Mouse (Mus musculus): ENCODE results near the gene Mrm2. TPM values are rescaled to one million over a fixed set of nuclear protein-coding genes. Genes with fewer than 3 reads are reported as not detected.

Gene Mrm2
- total and polyA plus RNA-seq, 3 experiments, result 11.2 to 14.6 (median 13.6) TPM

DNA sequence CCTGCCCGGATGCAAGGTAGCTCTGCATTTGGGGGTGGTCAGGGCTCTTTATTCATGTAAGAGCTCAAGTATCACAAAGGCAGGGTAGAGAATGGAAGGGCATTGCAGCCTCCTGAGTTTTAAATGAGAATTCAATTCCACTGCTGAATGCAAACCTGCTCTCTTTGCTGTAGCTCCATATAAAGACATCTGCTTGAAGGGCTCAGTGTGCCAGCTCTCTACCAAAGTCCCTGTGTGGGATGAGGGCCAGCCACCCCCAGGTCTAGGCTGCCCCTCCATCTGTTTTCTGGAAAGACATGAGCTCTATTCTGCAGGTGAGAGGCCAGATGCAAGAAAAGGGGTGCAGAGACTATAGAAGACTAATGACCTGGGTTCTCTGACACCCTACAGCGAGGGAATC is 46.9 kb downstream of the Mrm2 start:
- Histone ChIP-seq H3K4me3 (replicated peaks in 1 of 3; ENCODE audit: low read depth in 2 of 3, low read length in 2 of 3, poor library complexity in 1 of 3) (no peak overlapping the region), H3K27me3 (replicated peaks) (no peaks in the 10 kb centered on the region), H3K9me3 (replicated peaks; ENCODE audit: low read length) (no peaks in the 10 kb centered on the region), H3K4me1 (ENCODE audit: control insufficient read depth in 1 of 2, insufficient read depth in 2 of 2) (no peaks in the 10 kb centered on the region), H3K79me2 (replicated peaks; ENCODE audit: control insufficient read depth, extremely low read depth, insufficient read depth, poor library complexity, severe bottlenecking) (no peaks in the 10 kb centered on the region), H3K4me2 (ENCODE audit: insufficient read depth, low read depth, poor library complexity, severe bottlenecking) (no peak overlapping the region), H3K36me3 (replicated peaks in 1 of 2; ENCODE audit: control insufficient read depth in 1 of 2, insufficient read depth in 1 of 2, low read length in 1 of 2) (peaks cover 18 to 90% of the 10 kb centered on the region in 2 experiments), H3K27ac (ENCODE audit: insufficient read depth, low read depth) (no peak overlapping the region), H3K9ac (ENCODE audit: insufficient read depth, low read depth) (no peak overlapping the region)
- dilution Hi-C loops (cut with MboI; ENCODE audit: extremely low pct_ligation_motif_present, extremely low pct_unique_long_range_greater_than_20kb, low sequenced_read_pairs) (no loop called here), in situ Hi-C loops (cut with MboI; ENCODE audit: low pct_ligation_motif_present, low pct_unique_long_range_greater_than_20kb, low sequenced_read_pairs) (loop anchor here (25.0 kb wide), 1 partner anchor 447 kb away; the partner anchor contains the start of genes Gm26938 and Psmg3)
- TF ChIP-seq ZKSCAN1 (IDR thresholded peaks at IDR 0.05; ENCODE audit: borderline replicate concordance, low read depth, low read length), result no peak
- TF ChIP-seq MAZ (IDR thresholded peaks at IDR 0.05; ENCODE audit: low read depth, low read length), result no peak
- no peak for TF ChIP-seq TCF12 (IDR thresholded peaks at IDR 0.05; ENCODE audit: low read depth, low read length)
- TF ChIP-seq NRF1 (IDR thresholded peaks at IDR 0.05; ENCODE audit: low read depth, low read length), result no peak
- no peak for TF ChIP-seq RAD21 (IDR thresholded peaks at IDR 0.05; ENCODE audit: low read depth, low read length)
- no peak for TF ChIP-seq JUND (conservative IDR thresholded peaks at IDR 0.05; ENCODE audit: low read depth, low read length)
- no peak for TF ChIP-seq ZMIZ1 (IDR thresholded peaks at IDR 0.05; ENCODE audit: low read depth, low read length)
- TF ChIP-seq CHD1 (IDR thresholded peaks at IDR 0.05; ENCODE audit: low read depth, low read length), result no peak
- no peak for TF ChIP-seq MYC (IDR thresholded peaks at IDR 0.05; ENCODE audit: low read depth, low read length)
- no peak for TF ChIP-seq RCOR1 (conservative IDR thresholded peaks at IDR 0.05; ENCODE audit: low read depth, low read length)
- no peak for TF ChIP-seq E2F4 (IDR thresholded peaks at IDR 0.05; ENCODE audit: insufficient replicate concordance, low read depth, low read length)
- no peak for TF ChIP-seq USF2 (conservative IDR thresholded peaks at IDR 0.05; ENCODE audit: low read depth, low read length)
- TF ChIP-seq GABPA (IDR thresholded peaks at IDR 0.05; ENCODE audit: insufficient replicate concordance, low read depth, low read length), result no peak
- no peak for TF ChIP-seq TBP (conservative IDR thresholded peaks at IDR 0.05; ENCODE audit: low read depth, low read length)
- no peak for DNase-seq (ENCODE audit: extremely low read depth)

DNA sequence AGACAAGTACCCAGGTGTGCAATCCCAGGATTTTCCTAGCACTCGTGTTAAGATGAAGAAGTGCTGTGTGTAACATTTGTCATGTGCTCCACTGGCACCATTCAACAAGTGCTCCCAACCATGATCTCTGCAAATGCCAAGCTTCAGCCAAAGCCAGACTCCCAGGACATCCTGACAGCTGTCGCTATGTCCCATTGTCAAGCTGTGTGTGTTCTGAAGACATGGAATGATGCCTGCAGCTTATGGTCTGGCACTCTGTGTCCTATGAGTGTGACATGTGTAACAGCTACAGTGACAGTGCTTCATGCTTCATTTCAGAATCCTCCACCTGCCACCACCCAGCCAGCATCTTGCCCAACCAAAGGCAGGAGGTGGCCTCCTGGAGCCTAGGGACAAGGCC is 47.7 kb downstream of the Mrm2 start:
- H3K4me3 ChIP-seq (replicated peaks in 1 of 3; ENCODE audit: low read depth in 2 of 3, low read length in 2 of 3, poor library complexity in 1 of 3), result no peak overlapping the region
- H3K27ac ChIP-seq (ENCODE audit: insufficient read depth, low read depth), result no peak overlapping the region
- H3K79me2 ChIP-seq (replicated peaks; ENCODE audit: control insufficient read depth, extremely low read depth, insufficient read depth, poor library complexity, severe bottlenecking), result no peaks in the 10 kb centered on the region
- no peak for DNase-seq (ENCODE audit: extremely low read depth)
- TF ChIP-seq MYC (IDR thresholded peaks at IDR 0.05; ENCODE audit: low read depth, low read length) (no peak), MAFK (IDR thresholded peaks at IDR 0.05; ENCODE audit: insufficient replicate concordance, low read length) (no peak), PAX5 (IDR thresholded peaks at IDR 0.05; ENCODE audit: low read length) (no peak), POLR2AphosphoS2 (IDR thresholded peaks at IDR 0.05; ENCODE audit: low read depth, low read length) (no peak), JUN (IDR thresholded peaks at IDR 0.05; ENCODE audit: insufficient read depth, low read depth, low read length) (no peak), POLR2A (IDR thresholded peaks at IDR 0.05; ENCODE audit: low read depth, low read length) (no peak), RCOR1 (conservative IDR thresholded peaks at IDR 0.05; ENCODE audit: low read depth, low read length) (no peak)
- H3K4me1 ChIP-seq (ENCODE audit: control insufficient read depth in 1 of 2, insufficient read depth in 2 of 2), result no peaks in the 10 kb centered on the region
- no peak overlapping the region for H3K9ac ChIP-seq (ENCODE audit: insufficient read depth, low read depth)
- H3K4me2 ChIP-seq (ENCODE audit: insufficient read depth, low read depth, poor library complexity, severe bottlenecking), result no peak overlapping the region
- dilution Hi-C loops (cut with MboI; ENCODE audit: extremely low pct_ligation_motif_present, extremely low pct_unique_long_range_greater_than_20kb, low sequenced_read_pairs) (no loop called here), in situ Hi-C loops (cut with MboI; ENCODE audit: low pct_ligation_motif_present, low pct_unique_long_range_greater_than_20kb, low sequenced_read_pairs) (loop anchor here (25.0 kb wide), 1 partner anchor 447 kb away; the partner anchor contains the start of genes Gm26938 and Psmg3)
- H3K27me3 ChIP-seq (replicated peaks), result no peaks in the 10 kb centered on the region
- H3K36me3 ChIP-seq (replicated peaks in 1 of 2; ENCODE audit: control insufficient read depth in 1 of 2, insufficient read depth in 1 of 2, low read length in 1 of 2), result peaks cover 14 to 89% of the 10 kb centered on the region in 2 experiments
- no peaks in the 10 kb centered on the region for H3K9me3 ChIP-seq (replicated peaks; ENCODE audit: low read length)
